Mouse (Mus musculus) brain, embryonic 14.5 days (tissue): ENCODE measurements around the gene Actl11.

ENCODE experiments used
- CTCF ChIP-seq: fragments of 200-500 bp; IDR thresholded peaks from 2 replicates; pipeline ENCODE4 v1.5.1; 2012; ENCODE audit warnings: inconsistent platforms, mild to moderate bottlenecking, moderate library complexity, borderline replicate concordance; ENCODE audit not compliant: insufficient read depth, insufficient read length; ENCODE audit errors: extremely low read depth
- POLR2A ChIP-seq: fragments of 200-500 bp; IDR thresholded peaks from 2 replicates; pipeline ENCODE4 v1.6.1; 2012; ENCODE audit warnings: mild to moderate bottlenecking, inconsistent platforms, borderline replicate concordance; ENCODE audit not compliant: poor library complexity, insufficient read depth, insufficient read length, severe bottlenecking; ENCODE audit errors: extremely low read depth

DNA sequence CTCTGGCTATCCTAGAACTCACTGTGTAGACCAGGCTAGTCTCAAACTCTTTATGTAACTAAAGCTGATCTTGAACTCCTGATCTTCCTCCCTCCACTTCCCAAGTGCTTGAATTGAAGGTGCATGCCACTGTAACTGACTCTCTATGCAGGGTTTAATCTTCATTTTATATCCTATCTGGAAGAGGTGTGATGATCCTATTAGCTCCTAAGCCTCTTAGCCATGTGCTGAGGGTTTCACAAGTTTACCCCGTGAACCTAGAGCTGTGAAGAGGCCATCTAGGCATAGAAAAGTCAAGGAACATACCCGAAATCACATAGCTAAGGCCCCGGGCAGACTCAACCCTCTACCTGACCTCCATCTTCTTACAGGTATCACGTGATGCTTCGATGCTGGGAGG lies 8.8 kb upstream of the Actl11 start:
- TF ChIP-seq POLR2A = no peak
- TF ChIP-seq CTCF = no peak
